Mouse (Mus musculus): ENCODE data around the gene Ntrk2.

Gene Ntrk2

DNA sequence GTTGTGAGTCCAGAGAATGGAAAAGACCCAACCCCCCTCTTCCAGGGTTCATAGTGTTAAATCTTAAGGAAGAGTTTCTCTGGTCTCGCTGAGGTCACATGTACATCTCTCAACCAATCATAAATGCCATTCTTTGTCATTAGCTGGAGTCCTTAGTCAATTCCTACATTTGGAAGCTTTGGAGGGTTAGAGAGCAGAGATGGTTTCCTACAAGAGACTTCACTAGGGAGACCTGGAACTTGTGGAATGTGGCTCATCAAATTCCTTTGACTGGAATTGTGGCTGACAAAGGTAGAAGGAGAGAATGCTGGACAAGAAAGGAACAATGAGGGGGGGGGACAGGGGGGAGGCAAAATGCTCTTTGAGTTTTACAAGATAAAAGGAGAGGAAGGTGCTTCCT lies 30.5 kb downstream of the Ntrk2 start:
- in situ Hi-C loops (cut with MboI; ENCODE audit: low pct_unique_long_range_greater_than_20kb in 1 of 2, low sequenced_read_pairs in 2 of 2, unreplicated experiment in 1 of 2) = no loop called here

DNA sequence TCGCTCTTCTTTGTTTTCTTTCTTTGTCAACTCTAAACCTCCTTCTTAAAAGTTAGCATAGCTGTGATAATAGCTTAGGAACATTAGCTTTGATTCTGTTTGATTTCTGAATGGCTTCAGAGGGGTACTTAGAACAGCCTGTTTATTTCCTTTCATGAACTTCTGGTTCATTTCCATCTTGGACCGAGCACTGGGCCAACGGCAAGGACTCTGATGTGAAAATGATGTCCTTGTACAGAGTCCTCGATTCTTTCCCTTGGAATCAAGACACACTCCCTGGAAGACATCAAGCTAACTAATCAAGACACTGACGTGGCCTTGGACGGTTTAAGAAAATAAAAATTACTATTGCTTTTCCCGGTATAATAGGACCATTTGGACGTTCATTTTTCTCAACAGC lies 31.7 kb downstream of the Ntrk2 start:
- in situ Hi-C loops (cut with MboI; ENCODE audit: low pct_unique_long_range_greater_than_20kb in 1 of 2, low sequenced_read_pairs in 2 of 2, unreplicated experiment in 1 of 2) = no loop called here

DNA sequence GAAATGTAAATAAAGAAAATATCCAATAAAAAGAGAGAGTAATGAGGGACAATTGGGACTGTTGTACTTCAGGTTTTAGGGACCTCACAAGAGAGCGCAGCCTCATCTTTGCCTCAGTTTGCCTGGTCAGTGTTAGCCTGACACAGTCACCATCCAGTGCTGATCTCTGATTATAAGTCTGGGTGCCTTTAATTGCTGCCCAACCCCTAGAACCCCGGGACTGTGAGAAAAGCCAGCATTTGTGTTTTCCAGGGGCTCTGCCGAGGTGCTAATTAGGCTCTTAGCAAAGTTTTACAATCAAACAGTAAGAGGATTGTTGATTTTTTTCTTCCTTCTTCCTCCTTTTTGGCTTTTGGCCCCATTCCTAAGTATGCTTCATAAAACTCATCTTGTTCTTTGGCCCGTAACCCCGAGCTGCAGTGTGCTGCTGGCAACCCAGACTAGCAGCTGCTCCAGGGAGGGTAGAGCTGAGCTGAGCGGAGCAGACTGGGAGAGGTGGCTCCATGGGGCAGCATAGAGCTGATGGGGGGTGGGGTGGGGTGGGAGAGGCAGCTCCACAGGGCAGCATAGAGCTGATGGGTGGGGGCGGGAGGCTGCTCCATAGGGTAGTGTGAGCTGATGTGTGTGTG lies 34.5 kb downstream of the Ntrk2 start:
- in situ Hi-C loops (cut with MboI; ENCODE audit: low pct_unique_long_range_greater_than_20kb in 1 of 2, low sequenced_read_pairs in 2 of 2, unreplicated experiment in 1 of 2) = no loop called here

DNA sequence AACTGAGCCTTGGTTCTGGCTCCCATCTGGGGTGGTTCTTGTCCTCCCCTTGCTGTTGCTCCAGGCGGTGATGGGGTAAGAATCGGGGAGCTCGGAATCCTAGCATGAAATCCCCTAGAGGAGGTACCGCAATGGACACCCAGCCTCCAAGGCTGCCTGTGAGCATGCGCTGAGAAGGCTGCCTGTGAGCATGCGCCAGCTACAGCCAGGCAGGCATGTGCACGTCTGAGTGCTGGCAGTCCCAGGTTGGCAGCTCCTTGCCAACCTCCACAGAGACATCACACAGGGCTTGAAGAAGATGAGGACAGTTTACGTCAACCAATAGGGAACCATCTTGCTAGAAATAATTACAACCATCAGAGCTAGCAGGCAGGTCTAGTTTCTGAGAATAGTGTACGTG lies 37.5 kb downstream of the Ntrk2 start:
- in situ Hi-C loops (cut with MboI; ENCODE audit: low pct_unique_long_range_greater_than_20kb in 1 of 2, low sequenced_read_pairs in 2 of 2, unreplicated experiment in 1 of 2) = no loop called here

DNA sequence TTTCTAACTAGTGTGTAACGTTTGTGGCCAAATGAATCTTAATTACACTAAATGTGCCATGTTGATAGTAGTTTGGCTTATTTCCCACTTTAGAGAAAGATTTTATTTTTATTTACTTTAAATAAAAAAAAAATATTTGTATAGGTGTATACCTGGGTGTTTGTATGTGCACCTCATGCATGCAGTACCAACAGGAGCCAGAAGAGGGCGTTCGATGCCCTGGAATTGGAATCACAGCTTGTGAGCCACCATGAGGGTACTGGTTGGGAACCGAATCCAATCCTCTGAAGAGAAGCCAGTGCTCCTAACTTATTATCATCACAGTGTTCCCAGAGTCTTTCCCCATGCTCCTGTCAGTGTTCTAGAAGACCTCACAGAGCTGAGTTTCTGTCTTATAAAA lies 42.2 kb downstream of the Ntrk2 start:
- in situ Hi-C loops (cut with MboI; ENCODE audit: low pct_unique_long_range_greater_than_20kb in 1 of 2, low sequenced_read_pairs in 2 of 2, unreplicated experiment in 1 of 2) = no loop called here

DNA sequence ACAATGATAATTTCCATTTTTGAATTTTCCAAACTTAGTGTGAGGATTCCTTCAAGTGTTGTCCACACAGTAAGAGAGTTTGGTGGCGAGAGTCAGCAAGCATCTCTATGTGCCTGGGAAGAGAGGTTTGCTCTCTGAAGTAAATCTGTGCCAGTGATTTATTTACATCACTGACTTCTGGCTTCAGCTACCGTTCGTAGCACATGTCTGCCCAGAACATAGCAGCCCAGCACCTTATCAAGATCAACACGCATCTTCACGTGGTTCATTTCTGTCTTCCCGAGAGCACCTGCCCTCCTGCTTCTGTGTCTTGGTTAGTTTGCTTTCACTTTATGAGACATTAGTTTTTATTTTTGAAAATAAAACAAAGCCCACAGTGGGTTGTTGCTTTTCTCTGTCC lies 47.3 kb downstream of the Ntrk2 start:
- in situ Hi-C loops (cut with MboI; ENCODE audit: low pct_unique_long_range_greater_than_20kb in 1 of 2, low sequenced_read_pairs in 2 of 2, unreplicated experiment in 1 of 2) = loop anchor here in 1 of 2 experiments (25.0 kb wide), 1 partner anchor 459 kb away; no protein-coding TSS in a partner anchor

DNA sequence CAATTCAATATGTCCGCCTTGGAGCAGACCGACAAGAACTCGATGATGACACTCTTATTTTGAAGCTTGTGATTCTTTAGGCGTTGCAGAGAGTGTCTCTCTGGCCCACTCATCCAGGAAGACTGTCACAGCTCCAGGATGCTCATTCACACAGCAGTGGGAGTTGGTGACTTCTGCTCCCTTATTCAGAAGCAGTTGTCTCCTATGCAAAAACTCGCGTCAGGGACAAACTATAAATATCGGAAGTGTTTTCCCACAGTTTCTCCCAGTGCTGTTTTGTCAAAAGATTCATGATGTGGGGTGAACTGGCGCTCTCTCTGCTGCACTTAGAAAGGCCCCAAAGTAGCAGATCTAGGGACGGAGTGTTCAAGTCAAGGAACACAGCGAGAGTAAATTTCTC lies 59.9 kb downstream of the Ntrk2 start:
- in situ Hi-C loops (cut with MboI; ENCODE audit: low pct_unique_long_range_greater_than_20kb in 1 of 2, low sequenced_read_pairs in 2 of 2, unreplicated experiment in 1 of 2) = loop anchor here in 1 of 2 experiments (25.0 kb wide), 1 partner anchor 446 kb away; no protein-coding TSS in a partner anchor

DNA sequence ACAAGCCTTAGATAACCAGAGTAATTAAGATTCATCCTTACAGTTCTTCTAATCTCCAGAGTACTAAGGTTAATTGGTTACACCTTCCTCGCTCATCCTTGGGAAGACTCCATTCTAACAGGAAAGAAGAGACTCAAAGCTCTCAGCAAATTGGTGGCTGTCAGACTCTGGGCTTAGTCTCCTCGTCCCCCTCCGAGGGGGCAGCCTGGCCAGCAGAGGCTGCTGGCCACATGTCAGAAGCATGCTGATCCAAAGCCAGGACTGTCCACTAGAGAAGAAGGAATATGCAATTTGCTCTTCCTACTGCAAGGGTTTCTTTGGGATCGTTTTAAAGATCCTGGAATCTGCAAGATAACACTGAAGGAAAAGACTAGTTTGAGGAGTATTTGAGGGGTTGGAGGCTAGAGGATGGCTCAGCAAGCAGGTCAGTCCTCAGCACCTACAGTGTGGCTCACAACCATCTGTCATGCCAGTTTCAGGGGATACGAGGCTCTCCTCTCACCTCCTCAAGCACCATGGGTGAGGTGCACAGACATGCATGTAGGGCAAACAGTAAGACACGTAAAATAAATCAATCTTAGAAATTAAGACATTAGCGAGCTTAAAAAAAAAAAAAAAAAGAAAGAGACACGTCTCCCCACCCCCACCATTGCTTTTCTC lies 60.5 kb downstream of the Ntrk2 start:
- in situ Hi-C loops (cut with MboI; ENCODE audit: low pct_unique_long_range_greater_than_20kb in 1 of 2, low sequenced_read_pairs in 2 of 2, unreplicated experiment in 1 of 2) = loop anchor here in 1 of 2 experiments (25.0 kb wide), 1 partner anchor 445 kb away; no protein-coding TSS in a partner anchor

DNA sequence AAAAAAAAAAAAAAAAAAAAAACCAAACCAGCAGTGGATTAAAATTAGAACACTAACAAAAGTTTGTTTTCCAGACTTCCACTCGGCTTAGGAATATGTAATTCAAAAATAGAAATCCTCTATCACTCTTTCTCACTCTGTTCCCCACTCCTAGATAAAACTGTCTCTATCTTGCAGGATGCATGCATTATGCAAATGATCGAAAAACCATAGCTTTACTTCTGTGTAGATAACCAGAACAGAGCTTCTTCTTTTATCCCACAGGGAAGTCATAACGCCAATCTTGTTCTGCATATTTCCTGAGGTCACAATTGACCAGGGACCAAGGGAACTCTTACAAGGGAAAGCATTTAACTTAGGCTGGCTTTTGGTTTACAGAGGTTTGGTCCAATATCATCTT lies 76.1 kb downstream of the Ntrk2 start:
- in situ Hi-C loops (cut with MboI; ENCODE audit: low pct_unique_long_range_greater_than_20kb in 1 of 2, low sequenced_read_pairs in 2 of 2, unreplicated experiment in 1 of 2) = no loop called here

DNA sequence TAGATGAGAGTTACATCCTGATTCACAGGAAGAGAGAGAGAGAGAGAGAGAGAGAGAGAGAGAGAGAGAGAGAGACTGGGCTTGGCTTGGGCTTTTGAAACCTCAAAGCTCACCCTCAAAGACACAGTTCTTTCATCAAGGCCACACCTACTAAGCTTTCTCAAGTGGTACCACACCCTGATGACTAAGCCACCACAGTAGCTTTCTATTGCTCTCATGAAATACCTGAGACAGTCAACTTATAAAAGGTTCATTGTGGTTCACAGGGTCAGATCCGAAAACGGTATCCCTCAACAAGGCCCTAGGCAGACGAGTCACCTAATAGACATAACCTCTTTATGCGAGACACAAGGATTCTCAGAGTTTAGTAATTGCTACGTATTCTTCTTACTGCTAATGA lies 76.5 kb downstream of the Ntrk2 start:
- in situ Hi-C loops (cut with MboI; ENCODE audit: low pct_unique_long_range_greater_than_20kb in 1 of 2, low sequenced_read_pairs in 2 of 2, unreplicated experiment in 1 of 2) = no loop called here

DNA sequence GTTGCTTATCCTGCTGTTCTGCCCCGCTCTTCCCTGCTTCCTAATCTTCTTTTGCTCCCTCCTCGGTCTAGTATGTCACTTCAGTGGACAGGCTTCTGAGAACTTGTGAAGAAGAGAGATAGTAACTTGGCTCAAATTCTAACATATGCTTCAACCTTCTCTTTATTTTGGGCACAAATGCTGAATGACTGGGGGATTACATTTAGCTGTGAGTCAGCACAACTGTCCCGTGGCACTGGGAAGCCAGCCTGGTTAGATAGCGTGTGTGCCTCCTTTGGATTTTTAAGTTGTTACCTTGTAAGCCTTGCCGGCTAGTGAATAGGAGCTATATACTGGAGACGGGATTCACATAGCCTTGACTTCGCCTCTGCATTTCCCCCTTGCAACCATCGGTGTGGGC lies 79.7 kb downstream of the Ntrk2 start:
- in situ Hi-C loops (cut with MboI; ENCODE audit: low pct_unique_long_range_greater_than_20kb in 1 of 2, low sequenced_read_pairs in 2 of 2, unreplicated experiment in 1 of 2) = no loop called here

DNA sequence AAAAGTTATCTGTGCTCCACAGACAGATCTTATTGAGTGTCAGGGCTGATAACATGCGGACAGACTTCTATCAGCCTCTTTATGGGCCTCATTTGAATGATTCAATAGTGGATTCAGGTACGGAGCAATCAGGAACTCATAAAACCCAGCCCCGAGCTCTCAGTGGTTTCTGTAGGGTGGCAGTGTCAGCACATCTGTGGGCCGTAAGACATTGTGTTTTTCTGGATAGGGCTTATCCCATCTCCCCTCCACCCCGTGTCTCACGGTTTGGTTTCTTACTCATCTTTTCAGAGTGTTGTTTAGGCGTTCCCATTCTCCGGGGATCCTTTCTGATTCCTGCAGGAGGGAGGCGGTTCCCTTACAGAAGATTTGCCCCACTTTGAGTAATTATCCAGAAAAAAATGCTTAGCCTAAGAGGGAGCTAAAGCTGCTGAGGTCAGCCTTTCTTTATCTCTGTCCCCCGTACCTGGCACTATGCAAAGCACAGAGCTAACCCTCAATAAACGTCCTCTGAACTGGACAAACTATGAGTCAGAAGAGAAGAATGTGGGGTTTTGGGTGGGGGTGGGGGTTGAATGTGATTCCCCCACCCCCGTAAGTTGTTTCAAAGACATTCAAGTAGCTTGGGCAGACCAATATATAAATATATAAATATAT lies 90.0 kb downstream of the Ntrk2 start:
- in situ Hi-C loops (cut with MboI; ENCODE audit: low pct_unique_long_range_greater_than_20kb in 1 of 2, low sequenced_read_pairs in 2 of 2, unreplicated experiment in 1 of 2) = no loop called here

DNA sequence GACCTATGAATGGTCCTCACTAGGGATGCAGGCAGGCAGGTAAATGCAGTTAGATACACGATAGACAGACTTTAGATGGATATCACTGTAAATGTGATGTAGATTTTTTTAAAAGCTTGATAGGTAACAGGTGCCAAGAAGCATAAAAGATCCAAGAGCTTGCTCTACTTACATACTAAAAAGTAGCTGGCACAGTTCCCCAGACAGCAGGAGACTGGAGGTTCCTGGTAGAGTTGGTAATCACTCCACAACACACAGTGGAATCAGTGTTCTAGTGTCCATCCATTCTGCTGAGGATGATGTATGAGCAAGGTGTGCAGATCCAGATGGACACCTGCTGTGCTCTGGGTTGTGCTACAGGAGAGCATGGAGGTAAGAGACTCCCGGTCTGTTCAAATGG lies 93.0 kb downstream of the Ntrk2 start:
- in situ Hi-C loops (cut with MboI; ENCODE audit: low pct_unique_long_range_greater_than_20kb in 1 of 2, low sequenced_read_pairs in 2 of 2, unreplicated experiment in 1 of 2) = no loop called here

DNA sequence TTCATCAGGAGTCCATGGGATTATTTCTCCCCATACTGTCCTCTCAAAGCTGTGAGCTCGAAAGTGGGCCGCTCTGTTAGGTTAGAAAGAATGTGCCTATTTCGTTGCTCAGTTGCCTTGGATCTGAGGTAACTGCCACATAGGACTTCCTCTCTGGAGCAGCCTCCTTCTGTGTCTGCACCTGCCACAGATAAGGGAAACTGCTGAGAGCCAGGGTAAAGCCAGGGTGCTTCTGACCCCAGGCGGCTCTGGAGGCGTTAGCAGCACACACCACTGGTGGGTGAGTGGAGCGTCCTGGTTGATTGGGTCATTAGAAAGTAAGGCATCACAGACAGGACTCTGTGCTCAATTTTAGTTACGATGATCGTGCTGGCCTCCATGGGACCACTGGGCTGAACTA lies 95.9 kb downstream of the Ntrk2 start:
- in situ Hi-C loops (cut with MboI; ENCODE audit: low pct_unique_long_range_greater_than_20kb in 1 of 2, low sequenced_read_pairs in 2 of 2, unreplicated experiment in 1 of 2) = no loop called here

DNA sequence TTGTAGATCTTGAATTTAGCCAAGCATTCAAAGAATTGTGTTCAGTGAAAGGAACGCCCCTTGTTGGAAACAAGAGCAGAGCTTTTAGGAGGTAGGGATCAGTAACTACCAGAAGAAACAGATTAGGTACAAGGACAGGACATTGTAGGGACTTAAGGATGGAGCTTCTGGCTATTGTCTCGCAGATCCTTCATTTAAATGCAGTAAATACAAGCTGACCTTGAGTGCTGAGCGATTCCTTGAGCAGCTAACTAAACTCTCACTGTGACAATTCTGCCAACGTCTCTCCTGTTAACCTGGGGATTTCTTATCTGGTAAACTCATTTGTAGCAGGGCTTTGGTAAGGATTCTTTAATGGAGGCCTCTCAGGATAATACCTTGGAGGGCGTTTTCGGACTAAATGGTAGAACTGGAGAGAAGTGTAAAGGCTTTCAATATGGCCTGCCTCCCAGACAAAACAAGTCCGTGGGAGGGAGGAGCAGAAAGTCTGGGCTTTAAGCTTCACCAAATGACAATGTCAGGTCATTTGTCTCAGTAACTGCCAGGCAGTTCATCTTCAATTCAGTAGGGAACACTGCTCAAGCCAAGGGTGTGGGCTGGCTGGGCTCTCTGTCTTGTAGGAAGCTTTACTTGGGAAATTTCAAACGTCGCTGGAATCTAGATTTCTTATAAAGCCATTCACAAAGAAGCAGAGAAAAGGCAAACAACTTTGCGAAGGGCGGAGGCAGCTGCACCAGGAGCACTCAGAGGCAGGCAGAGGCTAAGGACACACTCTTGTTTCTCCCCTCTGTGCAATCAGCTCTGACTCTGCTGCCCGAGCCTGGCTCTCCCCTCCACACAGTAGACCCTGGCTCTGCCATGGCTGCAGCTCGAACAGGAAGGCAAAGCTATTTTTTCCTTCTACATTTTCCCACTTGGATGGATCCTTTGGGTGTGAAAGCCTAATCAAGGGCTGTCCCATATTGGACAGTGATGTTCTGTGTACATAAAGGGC lies 98.7 kb downstream of the Ntrk2 start:
- in situ Hi-C loops (cut with MboI; ENCODE audit: low pct_unique_long_range_greater_than_20kb in 1 of 2, low sequenced_read_pairs in 2 of 2, unreplicated experiment in 1 of 2) = no loop called here

DNA sequence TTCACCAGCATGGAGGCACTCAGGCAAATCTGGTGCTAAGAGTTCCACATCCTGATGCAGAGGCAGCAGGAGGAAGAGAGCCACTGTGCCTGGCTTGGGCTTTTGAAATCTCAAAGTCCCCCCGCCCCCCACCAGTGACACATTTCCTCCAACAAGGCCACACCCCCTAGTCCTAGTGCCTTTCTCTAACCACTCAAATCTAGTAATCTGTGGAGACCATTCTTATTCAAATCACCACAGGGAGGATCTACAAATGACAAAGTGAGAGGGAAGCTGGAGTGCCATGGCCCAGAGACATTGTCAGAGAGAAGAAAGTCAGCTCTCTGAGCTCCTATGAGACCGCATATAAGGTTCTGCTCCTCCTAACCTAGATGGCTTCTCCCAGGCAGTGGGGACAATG lies 105.6 kb downstream of the Ntrk2 start:
- in situ Hi-C loops (cut with MboI; ENCODE audit: low pct_unique_long_range_greater_than_20kb in 1 of 2, low sequenced_read_pairs in 2 of 2, unreplicated experiment in 1 of 2) = no loop called here

DNA sequence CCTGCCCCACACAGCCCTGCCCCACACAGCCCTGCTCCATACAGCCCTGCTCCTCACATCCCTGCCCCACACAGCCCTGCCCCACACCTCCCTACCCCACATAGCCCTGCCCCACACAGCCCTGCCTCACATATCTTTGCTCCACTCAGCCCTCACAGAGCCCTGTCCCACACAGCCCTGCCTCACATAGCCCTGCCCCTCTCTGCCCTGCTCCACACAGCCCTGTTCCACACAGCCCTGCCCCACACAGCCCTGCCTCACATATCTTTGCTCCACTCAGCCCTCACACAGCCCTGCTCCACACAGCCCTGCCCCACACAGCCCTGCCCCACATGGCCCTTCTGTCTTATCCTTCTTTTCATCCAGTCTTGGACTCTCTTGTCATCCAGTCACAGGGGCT lies 106.2 kb downstream of the Ntrk2 start:
- in situ Hi-C loops (cut with MboI; ENCODE audit: low pct_unique_long_range_greater_than_20kb in 1 of 2, low sequenced_read_pairs in 2 of 2, unreplicated experiment in 1 of 2) = no loop called here

DNA sequence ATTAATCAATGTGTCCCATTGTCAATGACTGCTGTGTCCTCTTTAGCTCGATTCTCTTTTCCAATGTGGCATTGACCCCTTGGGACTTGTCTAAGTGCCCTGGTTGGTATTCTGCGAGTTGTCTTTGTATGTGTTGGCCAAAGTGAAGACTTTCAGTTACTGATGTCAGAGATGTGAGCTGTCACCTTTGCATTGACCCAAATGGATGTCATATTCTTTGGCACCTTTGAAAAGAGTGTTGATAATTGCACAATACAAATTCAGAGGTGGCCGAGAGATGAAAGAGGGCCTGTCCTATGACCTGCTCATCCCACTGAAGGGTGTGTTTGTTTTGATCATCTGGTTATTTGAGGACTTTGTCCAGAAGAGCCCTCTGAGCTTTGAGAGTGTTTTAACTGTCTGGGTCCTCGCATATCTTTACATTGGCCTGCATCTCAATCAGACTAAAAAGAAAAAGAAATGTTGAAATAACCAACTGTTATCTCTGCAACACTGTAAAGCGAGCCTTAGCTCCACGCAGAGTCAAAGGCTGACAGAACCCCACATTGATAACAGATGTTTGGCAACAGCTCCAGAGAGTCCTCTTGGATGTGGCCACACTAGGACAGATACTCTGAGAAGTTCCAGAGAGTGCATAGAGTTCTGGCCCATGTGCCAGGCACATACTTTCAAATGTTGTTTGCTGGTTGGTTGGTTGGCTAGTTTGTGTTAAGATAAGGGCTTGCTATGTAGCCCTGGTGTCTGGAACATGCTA lies 107.9 kb downstream of the Ntrk2 start:
- in situ Hi-C loops (cut with MboI; ENCODE audit: low pct_unique_long_range_greater_than_20kb in 1 of 2, low sequenced_read_pairs in 2 of 2, unreplicated experiment in 1 of 2) = no loop called here

Measured in mouse embryonic stem cell (cell line).